Mouse (Mus musculus) ovary, adult 10 weeks (tissue): Measurements from ENCODE around the gene Wdr89. TPM values are rescaled to one million over a fixed set of nuclear protein-coding genes. Genes with fewer than 3 reads are reported as not detected.

Source experiments
- polyA plus RNA-seq: library from polyadenylated mRNA; stranded (reverse); fragments of 350-450 nt; fragmentation: Illumina TruSeq; extraction: RNeasy Lipid Tissue Mini Kit (QIAGEN cat#74804); gene quantifications from one replicate; pipeline ENCODE4 v1.2.3, GENCODE M21; 2014

Wdr89 gene
- 11.6 TPM for polyA plus RNA-seq

DNA sequence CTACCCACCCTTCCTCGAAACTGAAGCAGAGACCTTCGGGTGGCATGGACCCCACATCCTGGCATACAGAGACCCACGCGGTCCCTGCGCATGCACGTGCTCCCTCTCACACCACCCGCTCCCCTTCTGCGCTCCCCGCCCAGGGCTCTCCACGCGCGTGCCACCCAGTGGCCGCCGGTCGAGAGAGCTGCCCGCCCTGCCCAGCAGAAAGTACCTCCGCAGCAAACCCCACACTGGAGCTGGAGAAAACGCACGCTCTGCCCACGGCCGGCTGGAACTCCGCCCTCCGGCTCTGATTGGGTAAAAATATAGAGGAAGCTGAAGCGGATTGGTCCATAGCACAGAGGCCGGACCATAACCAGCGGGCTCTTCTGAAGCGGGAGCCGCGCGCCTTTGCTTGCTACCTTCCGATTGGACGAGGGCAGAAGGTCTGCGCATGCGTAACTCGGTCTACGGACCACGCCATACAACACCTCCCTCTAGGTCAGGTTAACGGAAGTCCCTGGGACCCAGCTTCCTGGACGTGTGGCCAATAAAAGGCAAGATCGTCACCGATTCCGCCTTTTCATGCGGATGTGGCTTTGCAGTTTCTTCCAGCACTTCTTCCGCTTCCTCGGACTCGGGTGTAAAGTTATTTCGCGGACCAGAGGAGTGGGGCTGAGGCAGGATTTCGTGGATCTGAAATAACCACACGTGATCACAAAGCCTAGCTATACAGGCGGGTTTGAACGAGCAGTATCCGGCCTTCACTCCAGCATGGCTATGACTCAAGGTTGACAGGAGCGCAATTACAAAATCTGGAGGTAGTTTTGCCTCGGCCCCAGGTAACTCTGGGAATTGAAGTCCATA lies at the start of gene Wdr89:
TSS of gene Wdr89 (minus strand) at position 280 of the 849 bp plus-strand sequence.

DNA sequence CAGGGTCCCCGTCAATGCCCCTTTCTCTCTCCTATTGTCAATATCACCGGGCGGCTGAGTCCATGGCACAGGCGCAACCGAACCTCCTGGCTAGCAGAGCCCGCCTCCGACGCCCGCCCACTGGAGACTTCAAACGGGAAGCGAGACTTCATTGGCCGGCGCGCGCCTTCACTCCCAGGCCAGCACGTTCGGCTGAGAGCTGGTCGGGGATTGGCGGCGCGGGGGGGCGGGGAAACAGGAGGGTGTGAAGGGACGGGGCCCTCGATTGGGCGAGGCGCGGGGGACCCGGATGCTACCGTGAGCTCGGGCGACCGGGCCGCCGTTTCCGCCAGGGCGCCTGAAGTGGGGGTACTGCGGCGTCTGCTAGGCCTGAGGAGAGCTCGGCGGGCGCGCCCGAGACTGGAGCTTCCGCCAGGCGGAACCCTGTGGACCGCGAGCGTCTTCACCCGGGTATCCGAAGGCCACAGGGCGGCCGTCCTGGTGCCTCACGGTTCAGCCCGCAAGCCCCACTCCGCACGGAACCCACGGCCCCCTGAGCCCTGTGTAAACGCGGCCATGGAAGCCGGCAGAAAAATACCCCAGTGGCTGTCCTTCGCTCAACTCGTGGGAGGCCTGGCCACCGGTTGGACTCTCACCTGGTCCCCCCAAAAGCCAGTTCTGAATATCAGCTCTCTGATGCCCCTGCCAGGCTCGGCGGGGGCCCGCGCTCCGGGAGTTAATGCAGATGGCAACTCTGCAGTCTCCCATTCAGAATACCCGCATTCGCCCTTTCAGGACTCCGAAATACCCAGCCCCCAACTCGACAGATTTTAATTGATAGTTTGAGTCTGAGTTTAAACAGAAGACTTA lies 73.0 kb downstream of the Wdr89 start, which contains the start of gene Ppp2r5e:
TSS of gene Ppp2r5e (minus strand) at position 92 of the 849 bp plus-strand sequence.

Other genes starting within 250 kb of the Wdr89 start
- 120 TPM for gene Ppp2r5e, start 73.3 kb downstream of the Wdr89 start, polyA plus RNA-seq
- gene Sgpp1, start 66.2 kb upstream of the Wdr89 start, polyA plus RNA-seq, result 185 TPM
- 97.8 TPM for gene Syne2, start 148.6 kb upstream of the Wdr89 start, polyA plus RNA-seq